Mouse (Mus musculus): ENCODE measurements around the gene Mylk.

Mylk gene

GRCm38 (mm10) chr16:34952798-34953197 lies 207.8 kb downstream of the Mylk start:
- no peak for DNase-seq

GRCm38 (mm10) chr16:34953501-34953900 lies 208.5 kb downstream of the Mylk start:
- no peak for DNase-seq

GRCm38 (mm10) chr16:34957487-34958230 lies 212.6 kb downstream of the Mylk start:
- DNase-seq, result no peak

GRCm38 (mm10) chr16:34958667-34959066 lies 213.7 kb downstream of the Mylk start:
- DNase-seq, result no peak

- no peak for DNase-seq
Measured at GRCm38 (mm10) chr16:34959261-34959660, 214.3 kb downstream of the Mylk start.

- DNase-seq, result no peak
Measured at GRCm38 (mm10) chr16:34960243-34960642, 215.2 kb downstream of the Mylk start.

- no peak for DNase-seq
Measured at GRCm38 (mm10) chr16:34960866-34961582, 216.0 kb downstream of the Mylk start.

- DNase-seq, result no peak
Measured at GRCm38 (mm10) chr16:34962322-34962721, 217.3 kb downstream of the Mylk start.

- DNase-seq, result no peak
Measured at GRCm38 (mm10) chr16:34963008-34963407, 218.0 kb downstream of the Mylk start.

- DNase-seq, result no peak
Measured at GRCm38 (mm10) chr16:34966620-34967081, 221.6 kb downstream of the Mylk start.

GRCm38 (mm10) chr16:34967120-34967800 lies 222.2 kb downstream of the Mylk start:
- no peak for DNase-seq

- DNase-seq, result no peak
Measured at GRCm38 (mm10) chr16:34968181-34968580, 223.2 kb downstream of the Mylk start.

GRCm38 (mm10) chr16:34972471-34972870 lies 227.5 kb downstream of the Mylk start:
- no peak for DNase-seq

- no peak for DNase-seq
Measured at GRCm38 (mm10) chr16:34975544-34975943, 230.5 kb downstream of the Mylk start.

GRCm38 (mm10) chr16:34976630-34977029 lies 231.6 kb downstream of the Mylk start:
- no peak for DNase-seq

GRCm38 (mm10) chr16:34978018-34978417 lies 233.0 kb downstream of the Mylk start:
- DNase-seq, result no peak

GRCm38 (mm10) chr16:34981009-34981408 lies 236.0 kb downstream of the Mylk start:
- DNase-seq, result no peak

- DNase-seq, result no peak
Measured at GRCm38 (mm10) chr16:34984203-34985030, 239.4 kb downstream of the Mylk start.

GRCm38 (mm10) chr16:34985031-34985346 lies 240.0 kb downstream of the Mylk start:
- DNase-seq, result no peak

GRCm38 (mm10) chr16:34986211-34986825 lies 241.3 kb downstream of the Mylk start:
- DNase-seq, result no peak

- no peak for DNase-seq
Measured at GRCm38 (mm10) chr16:34991365-34991764, 246.4 kb downstream of the Mylk start.

- no peak for DNase-seq
Measured at GRCm38 (mm10) chr16:34992854-34993253, 247.8 kb downstream of the Mylk start.

All from thymus, adult 18-20 months (tissue).